Comparison of ENCODE assay signal across 15 mouse cellular contexts in the genomic region with DNA sequence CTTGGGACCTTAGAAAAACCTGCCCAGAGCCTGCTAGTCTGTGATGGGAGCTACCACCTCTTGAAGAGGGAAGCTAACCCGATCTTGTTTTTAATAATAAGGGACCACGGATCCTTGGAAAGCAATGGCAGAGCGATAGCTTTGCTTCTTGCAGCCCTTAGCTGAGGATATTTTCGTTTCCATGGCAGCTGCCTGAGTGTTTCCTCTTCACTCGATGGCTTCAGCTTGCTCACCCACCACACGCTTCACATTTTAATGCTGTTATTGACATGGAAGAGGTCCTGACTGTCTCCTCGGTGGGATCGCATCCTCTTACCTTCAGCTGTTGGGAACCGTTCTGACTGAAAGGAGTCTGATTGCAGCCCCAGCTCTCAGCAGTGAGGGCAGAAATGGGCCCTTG. TPM values are rescaled to one million over a fixed set of nuclear protein-coding genes. Genes with fewer than 3 reads are reported as not detected.
"Had no signal": no experiment of that assay in that cellular context is flagged by ENCODE, and none has a peak within 500 bp of the region (broad histone marks: within the 10 kb centered on the region; RNA-seq: fewer than 3 reads in every experiment).

No protein-coding gene starts in this region.

- DNase-seq: kidney, adult 8-10 months; kidney, postnatal 25 days; layer of hippocampus, adult 9-11 months; left cerebral cortex, postnatal 4 days; lung, adult 18-20 months; right cerebral cortex, postnatal 14 days; thymus, adult 2 months; thymus, postnatal 25 days had no signal

- H3K27ac ChIP-seq: limb, embryonic 13.5 days; liver, embryonic 14.5 days; neural tube, embryonic 12.5 days; stomach, embryonic 15.5 days had no signal

- H3K4me3 ChIP-seq: limb, embryonic 13.5 days; myocyte; neural tube, embryonic 12.5 days; stomach, embryonic 15.5 days had no signal

RNA-seq across cellular contexts. Expression of a gene that starts 54.6 kb away (rescaled TPM):
- total RNA-seq: megakaryocyte-erythroid progenitor cell, adult 5-6 weeks; neutrophil, adult 5-6 weeks had no signal
